Mouse (Mus musculus): ENCODE data around the gene Abhd12b. TPM values are rescaled to one million over a fixed set of nuclear protein-coding genes. Genes with fewer than 3 reads are reported as not detected.
"Not testable (repeated sequence)": the region's sequence is repeated elsewhere in the genome, so short reads cannot be mapped to it uniquely, and the experiment has no call there.

The Abhd12b gene
- total and polyA plus RNA-seq, 3 experiments, result 0.23 TPM; not detected in 2

DNA sequence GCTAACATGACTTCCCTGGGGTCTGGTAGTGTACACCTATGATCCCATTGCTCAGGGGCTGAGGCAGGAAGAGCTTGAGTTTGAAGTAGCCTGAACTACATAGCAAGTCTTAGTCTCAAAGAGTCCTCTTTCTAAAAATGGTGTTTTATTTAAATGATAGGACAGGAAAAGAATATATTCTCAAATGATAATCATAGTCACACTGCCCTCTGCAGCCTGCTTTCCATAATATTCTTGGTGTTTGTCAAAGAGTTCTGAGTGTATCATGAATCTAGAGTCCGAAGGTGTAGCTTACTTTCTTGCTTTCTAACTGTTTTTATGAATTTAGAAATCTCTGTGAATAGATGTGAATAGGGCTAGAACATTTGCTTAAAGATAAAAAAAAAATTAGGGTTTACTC, 16.0 kb downstream of the Abhd12b start:
- H3K4me3 ChIP-seq (replicated peaks in 1 of 3; ENCODE audit: low read depth in 2 of 3, low read length in 2 of 3, poor library complexity in 1 of 3), result no peak overlapping the region
- H3K27ac ChIP-seq (ENCODE audit: insufficient read depth, low read depth), result no peak overlapping the region
- dilution Hi-C loops (cut with MboI; ENCODE audit: extremely low pct_ligation_motif_present, extremely low pct_unique_long_range_greater_than_20kb, low sequenced_read_pairs) (no loop called here), in situ Hi-C loops (cut with MboI; ENCODE audit: low pct_ligation_motif_present, low pct_unique_long_range_greater_than_20kb, low sequenced_read_pairs) (no loop called here)
- no peaks in the 10 kb centered on the region for H3K27me3 ChIP-seq (replicated peaks)
- DNase-seq (ENCODE audit: extremely low read depth), result no peak
- no peaks in the 10 kb centered on the region for H3K4me1 ChIP-seq (ENCODE audit: control insufficient read depth in 1 of 2, insufficient read depth in 2 of 2)
- H3K9me3 ChIP-seq (replicated peaks; ENCODE audit: low read length), result no peaks in the 10 kb centered on the region
- TF ChIP-seq SIN3A (IDR thresholded peaks at IDR 0.05; ENCODE audit: low read length) (no peak), CTCF (conservative IDR thresholded peaks at IDR 0.05 in 1 of 2, IDR thresholded peaks at IDR 0.05 in 1 of 2; ENCODE audit: low read depth in 2 of 2, low read length in 2 of 2) (peak in 1 of 2 experiments; percentile 41; a peak in 2 of 4 replicates), RAD21 (IDR thresholded peaks at IDR 0.05; ENCODE audit: low read depth, low read length) (peak; percentile 38), SMC3 (IDR thresholded peaks at IDR 0.05; ENCODE audit: low read depth, low read length) (peak; percentile 17; the same call in 1 of the 2 replicates), MAX (IDR thresholded peaks at IDR 0.05; ENCODE audit: low read length) (no peak)
- no peaks in the 10 kb centered on the region for H3K36me3 ChIP-seq (replicated peaks in 1 of 2; ENCODE audit: control insufficient read depth in 1 of 2, insufficient read depth in 1 of 2, low read length in 1 of 2)
- no peak overlapping the region for H3K9ac ChIP-seq (ENCODE audit: insufficient read depth, low read depth)
- no peak overlapping the region for H3K4me2 ChIP-seq (ENCODE audit: insufficient read depth, low read depth, poor library complexity, severe bottlenecking)
- H3K79me2 ChIP-seq (replicated peaks; ENCODE audit: control insufficient read depth, extremely low read depth, insufficient read depth, poor library complexity, severe bottlenecking), result no peaks in the 10 kb centered on the region

DNA sequence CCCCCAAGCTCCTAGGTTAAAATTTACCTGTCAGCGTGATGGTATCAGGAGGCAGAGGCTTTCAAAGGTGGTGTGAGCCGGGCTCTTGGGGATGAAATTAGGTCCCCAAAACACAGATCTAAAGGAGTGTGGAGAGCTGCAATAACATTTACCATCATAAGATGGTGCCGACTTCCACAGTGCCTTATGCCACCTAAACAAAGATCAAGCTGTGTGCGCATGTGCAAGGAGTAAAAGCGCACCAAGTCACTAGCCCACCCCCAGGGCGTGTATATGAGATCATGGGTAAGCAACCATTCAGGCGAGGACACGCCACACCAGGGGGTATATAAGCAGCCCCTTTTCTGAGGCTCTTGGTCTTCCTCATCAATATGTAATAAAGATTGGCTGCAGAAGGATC, 29.6 kb downstream of the Abhd12b start:
- H3K36me3 ChIP-seq (replicated peaks in 1 of 2; ENCODE audit: control insufficient read depth in 1 of 2, insufficient read depth in 1 of 2, low read length in 1 of 2); H3K4me2 ChIP-seq (ENCODE audit: insufficient read depth, low read depth, poor library complexity, severe bottlenecking); dilution Hi-C loops (cut with MboI; ENCODE audit: extremely low pct_ligation_motif_present, extremely low pct_unique_long_range_greater_than_20kb, low sequenced_read_pairs); H3K27ac ChIP-seq (ENCODE audit: insufficient read depth, low read depth); in situ Hi-C loops (cut with MboI; ENCODE audit: low pct_ligation_motif_present, low pct_unique_long_range_greater_than_20kb, low sequenced_read_pairs); H3K4me1 ChIP-seq (ENCODE audit: control insufficient read depth in 1 of 2, insufficient read depth in 2 of 2); H3K27me3 ChIP-seq (replicated peaks); H3K79me2 ChIP-seq (replicated peaks; ENCODE audit: control insufficient read depth, extremely low read depth, insufficient read depth, poor library complexity, severe bottlenecking); DNase-seq (ENCODE audit: extremely low read depth); H3K9ac ChIP-seq (ENCODE audit: insufficient read depth, low read depth); H3K9me3 ChIP-seq (replicated peaks; ENCODE audit: low read length); H3K4me3 ChIP-seq (replicated peaks in 1 of 3; ENCODE audit: low read depth in 2 of 3, low read length in 2 of 3, poor library complexity in 1 of 3): not testable (repeated sequence)

DNA sequence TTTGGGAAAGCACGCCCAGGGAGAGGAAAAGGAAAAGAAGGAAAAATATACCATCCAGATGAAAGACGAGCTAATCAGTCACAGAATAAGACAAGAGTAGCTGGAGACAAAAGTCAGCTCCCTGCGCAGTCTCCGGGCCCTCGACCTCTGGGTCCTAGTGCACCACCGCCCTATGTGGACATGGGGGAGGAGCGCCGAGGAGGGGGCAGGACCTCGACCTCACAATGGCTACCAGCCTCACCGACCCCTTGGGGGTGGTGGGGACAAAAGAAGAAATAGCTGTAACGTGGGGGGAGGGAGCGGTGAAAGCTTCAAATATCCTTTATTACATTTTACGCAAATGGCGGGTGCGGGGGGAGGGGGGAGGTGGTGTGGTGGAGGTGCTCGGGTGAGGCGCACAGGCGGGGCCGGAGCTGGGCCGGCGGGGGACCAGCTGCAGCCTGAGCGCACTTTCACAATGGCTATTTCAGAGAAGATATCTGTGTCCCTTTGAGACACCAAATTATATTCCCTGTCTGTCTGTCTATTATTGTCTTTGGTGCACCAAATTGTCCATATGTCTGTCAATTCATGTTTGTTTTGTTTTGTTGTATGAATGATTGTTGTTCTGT, 30.3 kb downstream of the Abhd12b start:
- dilution Hi-C loops (cut with MboI; ENCODE audit: extremely low pct_ligation_motif_present, extremely low pct_unique_long_range_greater_than_20kb, low sequenced_read_pairs) (no loop called here), in situ Hi-C loops (cut with MboI; ENCODE audit: low pct_ligation_motif_present, low pct_unique_long_range_greater_than_20kb, low sequenced_read_pairs) (no loop called here)
- no peak overlapping the region for H3K9ac ChIP-seq (ENCODE audit: insufficient read depth, low read depth)
- no peaks in the 10 kb centered on the region for H3K79me2 ChIP-seq (replicated peaks; ENCODE audit: control insufficient read depth, extremely low read depth, insufficient read depth, poor library complexity, severe bottlenecking)
- H3K36me3 ChIP-seq (replicated peaks in 1 of 2; ENCODE audit: control insufficient read depth in 1 of 2, insufficient read depth in 1 of 2, low read length in 1 of 2), result no peaks in the 10 kb centered on the region
- H3K4me3 ChIP-seq (replicated peaks in 1 of 3; ENCODE audit: low read depth in 2 of 3, low read length in 2 of 3, poor library complexity in 1 of 3), result no peak overlapping the region
- no peak overlapping the region for H3K27ac ChIP-seq (ENCODE audit: insufficient read depth, low read depth)
- H3K4me1 ChIP-seq (ENCODE audit: control insufficient read depth in 1 of 2, insufficient read depth in 2 of 2), result no peaks in the 10 kb centered on the region
- H3K9me3 ChIP-seq (replicated peaks; ENCODE audit: low read length), result peaks cover 6% of the 10 kb centered on the region
- TF ChIP-seq EP300 (IDR thresholded peaks at IDR 0.05; ENCODE audit: low read length) (no peak), RAD21 (IDR thresholded peaks at IDR 0.05; ENCODE audit: low read depth, low read length) (no peak), NELFE (IDR thresholded peaks at IDR 0.05; ENCODE audit: low read depth, low read length) (no peak), CTCF (conservative IDR thresholded peaks at IDR 0.05 in 1 of 2, IDR thresholded peaks at IDR 0.05 in 1 of 2; ENCODE audit: low read depth in 2 of 2, low read length in 2 of 2) (no peak), KAT2A (IDR thresholded peaks at IDR 0.05; ENCODE audit: insufficient replicate concordance, low read length) (no peak), PAX5 (IDR thresholded peaks at IDR 0.05; ENCODE audit: low read length) (no peak), IRF4 (IDR thresholded peaks at IDR 0.05; ENCODE audit: low read depth, low read length) (no peak), SIN3A (IDR thresholded peaks at IDR 0.05; ENCODE audit: low read length) (no peak), CHD1 (IDR thresholded peaks at IDR 0.05; ENCODE audit: low read depth, low read length) (no peak), ETS1 (conservative IDR thresholded peaks at IDR 0.05; ENCODE audit: low read depth, low read length) (no peak), SMC3 (IDR thresholded peaks at IDR 0.05; ENCODE audit: low read depth, low read length) (no peak), JUN (IDR thresholded peaks at IDR 0.05; ENCODE audit: insufficient read depth, low read depth, low read length) (no peak), E2F4 (IDR thresholded peaks at IDR 0.05; ENCODE audit: insufficient replicate concordance, low read depth, low read length) (no peak), UBTF (IDR thresholded peaks at IDR 0.05; ENCODE audit: low read depth, low read length) (no peak), POLR2A (IDR thresholded peaks at IDR 0.05; ENCODE audit: low read depth, low read length) (no peak), USF1 (IDR thresholded peaks at IDR 0.05; ENCODE audit: low read depth, low read length) (no peak), ELF1 (IDR thresholded peaks at IDR 0.05; ENCODE audit: low read depth, low read length) (no peak), MAZ (IDR thresholded peaks at IDR 0.05; ENCODE audit: low read depth, low read length) (no peak)
- no peak for DNase-seq (ENCODE audit: extremely low read depth)
- H3K4me2 ChIP-seq (ENCODE audit: insufficient read depth, low read depth, poor library complexity, severe bottlenecking), result no peak overlapping the region
- no peaks in the 10 kb centered on the region for H3K27me3 ChIP-seq (replicated peaks)

All from CH12.LX (cell line).